Mouse (Mus musculus) erythroblast, adult 5-6 weeks (primary cell): ENCODE results near the gene Trit1. TPM values are rescaled to one million over a fixed set of nuclear protein-coding genes. Genes with fewer than 3 reads are reported as not detected.

Experiments
- ATAC-seq: replicated peaks from 2 replicates; pipeline ENCODE4 v1.8.0; 2016; ENCODE audit warnings: moderate number of reproducible peaks, mild to moderate bottlenecking, moderate TSS enrichment, inconsistent platforms; ENCODE audit not compliant: poor library complexity, low FRiP score, severe bottlenecking
- total RNA-seq, 2 experiments: library from RNA; stranded (forward) in 1 of 2; stranded (reverse) in 1 of 2; fragments of 150-400 nt in 1 of 2; fragments of 200-764, 138-1000 nt in 1 of 2; gene quantifications; 2 replicates each; pipeline versions ENCODE4 v1.2.3 to v1.2.4; 2015 to 2017; ENCODE audit warnings: low replicate concordance in 2 of 2

Gene Trit1
- total RNA-seq, 2 experiments from 2014 or later = 2.0 to 3.5 TPM

DNA sequence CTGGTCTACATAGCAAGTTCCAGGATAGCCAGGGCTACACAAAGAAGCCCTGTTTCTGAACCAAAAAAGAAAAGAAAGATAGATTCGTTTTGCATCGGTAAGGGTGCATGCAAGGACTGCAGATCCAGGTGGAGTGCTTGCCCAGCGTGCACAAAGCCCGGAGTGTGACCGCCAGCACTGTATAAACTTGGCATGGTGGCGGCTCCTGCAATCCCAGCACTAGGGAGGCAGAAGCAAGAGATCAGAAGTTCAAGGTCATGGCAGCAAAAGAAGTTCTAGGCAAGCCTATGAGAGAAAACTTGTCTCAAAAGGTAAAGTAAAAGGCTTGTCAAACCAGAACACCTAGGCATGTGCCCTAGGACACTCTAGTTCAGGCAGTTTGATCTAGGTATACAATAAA, 24.7 kb downstream of the Trit1 start:
- ATAC-seq = no peak

DNA sequence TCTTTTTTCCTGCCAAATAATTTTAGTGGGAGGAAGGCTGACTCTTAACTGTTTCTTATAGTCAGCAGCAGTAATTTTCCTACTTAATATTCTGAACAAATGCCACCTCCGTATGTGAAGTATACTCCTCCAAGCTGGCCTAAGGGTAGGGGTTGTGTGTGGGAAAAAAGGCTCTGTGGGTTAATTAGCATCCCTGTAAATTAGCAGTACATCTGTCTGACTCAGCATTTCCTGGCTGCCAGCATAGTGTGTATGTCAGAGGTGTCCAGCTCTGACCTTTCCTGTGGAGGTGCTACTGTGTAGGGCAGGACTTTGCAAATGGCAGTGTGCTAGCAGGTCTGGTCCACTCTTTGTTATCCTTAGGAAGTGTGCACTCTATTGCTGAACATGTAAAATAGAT, 27.5 kb downstream of the Trit1 start:
- no peak for ATAC-seq

DNA sequence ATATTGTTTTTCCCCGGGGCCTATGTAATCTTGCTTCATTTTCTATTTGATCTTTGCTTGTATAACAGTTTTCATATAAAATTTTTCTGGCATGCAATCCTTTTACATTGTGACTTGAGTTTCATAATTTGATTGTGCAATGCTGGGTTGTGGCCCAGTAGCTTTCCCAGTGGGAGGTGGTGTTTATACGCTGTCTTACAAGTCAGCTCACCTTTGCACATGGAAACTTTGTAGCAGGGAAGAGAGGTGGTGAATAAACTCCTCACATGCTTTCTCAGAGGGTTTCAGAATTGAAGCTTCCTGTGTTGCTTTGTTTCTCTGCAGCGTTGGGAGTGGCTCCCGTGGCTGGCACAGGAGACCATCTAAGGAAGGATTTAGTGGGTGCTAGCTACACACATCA, 28.4 kb downstream of the Trit1 start:
- no peak for ATAC-seq

DNA sequence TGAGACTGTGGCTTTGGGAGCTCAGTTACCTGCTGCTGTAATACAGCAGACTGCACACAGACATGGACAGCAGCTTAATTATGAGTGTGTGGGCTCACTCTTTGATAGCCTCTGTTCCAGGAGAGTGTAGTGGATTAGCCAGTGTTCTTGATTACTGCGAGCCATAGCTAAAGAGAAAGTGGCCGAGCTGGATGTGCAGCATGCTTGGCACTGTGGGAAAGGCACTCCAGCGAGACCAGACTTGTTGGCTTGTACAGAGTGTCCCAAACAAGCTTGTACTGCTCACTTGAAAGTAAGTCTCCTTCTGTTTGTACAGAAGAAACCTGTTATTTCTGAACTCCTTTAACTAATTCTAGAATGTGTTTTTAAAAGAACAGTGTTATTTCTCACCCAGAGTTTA, 29.9 kb downstream of the Trit1 start:
- ATAC-seq = no peak

DNA sequence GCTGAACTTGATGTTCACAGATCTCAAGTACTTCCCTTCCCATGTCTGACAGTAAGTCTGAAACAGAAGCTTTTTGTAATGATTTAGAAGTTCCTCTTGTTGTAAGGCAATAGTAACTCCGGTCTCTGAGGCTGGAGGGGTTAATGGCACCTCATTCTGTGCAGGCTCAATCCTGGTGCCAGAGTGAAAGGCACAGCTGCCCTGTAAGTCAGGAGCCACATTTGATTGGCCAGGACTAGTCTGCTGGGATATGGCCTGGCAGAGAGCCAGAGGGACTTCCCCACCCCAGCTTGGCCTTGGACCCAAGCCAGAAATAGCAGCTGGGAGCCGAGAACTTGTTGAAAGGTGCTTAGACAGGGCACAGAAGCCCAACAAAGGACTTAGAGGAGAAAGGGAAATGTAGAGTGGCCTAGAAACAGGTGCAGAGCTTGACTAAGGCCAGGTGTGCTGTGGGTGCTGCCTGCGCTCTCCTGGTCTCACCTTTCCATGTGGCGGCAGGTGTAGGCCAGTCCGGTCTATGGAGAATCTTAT, 34.3 kb downstream of the Trit1 start:
- 0 out of 2 replicates have a peak, but pooled peaks have one; percentile 34 for ATAC-seq

DNA sequence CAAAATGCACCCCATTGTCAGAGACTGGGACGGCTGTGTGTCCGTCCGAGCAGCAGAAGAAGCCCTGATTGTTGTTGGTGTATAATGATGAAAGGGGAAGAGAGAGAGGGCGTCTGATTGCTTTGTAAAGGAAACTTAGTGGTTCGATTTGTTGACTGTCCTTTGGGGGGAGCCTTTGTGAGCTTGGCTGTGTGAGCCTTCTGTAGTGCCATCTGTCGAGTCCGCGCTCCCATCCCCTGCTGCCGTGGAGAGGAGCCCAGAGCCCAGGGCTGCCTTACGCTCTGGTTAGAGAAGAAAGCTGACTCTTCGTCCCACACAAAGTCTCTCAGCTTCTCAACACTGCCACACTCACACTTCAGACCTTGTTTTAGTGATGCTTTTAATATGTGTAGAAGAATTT, 36.8 kb downstream of the Trit1 start:
- ATAC-seq = no peak

DNA sequence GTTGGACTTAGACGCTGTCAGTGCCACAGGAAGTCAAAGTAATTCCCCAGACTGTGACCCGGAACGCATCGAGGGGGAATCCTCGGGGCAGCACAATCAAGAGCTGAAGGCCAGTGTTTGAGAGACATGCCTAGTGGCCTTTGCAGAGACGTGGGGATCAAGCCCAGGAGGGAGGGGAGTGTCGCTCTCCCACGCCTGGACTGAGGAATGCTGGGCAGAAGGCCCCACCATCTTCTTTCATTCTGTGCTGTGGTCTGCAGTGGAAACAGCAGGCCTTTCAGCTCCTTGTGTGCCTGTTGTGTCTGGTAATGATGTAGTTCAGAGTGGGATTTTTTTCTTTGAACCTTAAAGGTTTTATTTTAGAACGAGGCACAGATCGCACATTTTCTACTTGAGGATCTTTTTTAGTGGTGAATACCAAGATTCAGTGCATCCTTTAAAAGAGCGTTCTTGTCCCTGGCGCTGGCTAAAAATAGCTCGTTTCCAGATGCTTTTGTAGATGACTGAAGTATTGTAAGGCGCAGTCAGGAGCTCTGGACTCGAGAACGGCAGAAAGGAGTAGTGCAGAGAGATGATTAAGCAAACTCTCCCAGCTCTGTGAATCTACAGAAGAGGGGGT, 37.9 kb downstream of the Trit1 start:
- ATAC-seq = no peak

DNA sequence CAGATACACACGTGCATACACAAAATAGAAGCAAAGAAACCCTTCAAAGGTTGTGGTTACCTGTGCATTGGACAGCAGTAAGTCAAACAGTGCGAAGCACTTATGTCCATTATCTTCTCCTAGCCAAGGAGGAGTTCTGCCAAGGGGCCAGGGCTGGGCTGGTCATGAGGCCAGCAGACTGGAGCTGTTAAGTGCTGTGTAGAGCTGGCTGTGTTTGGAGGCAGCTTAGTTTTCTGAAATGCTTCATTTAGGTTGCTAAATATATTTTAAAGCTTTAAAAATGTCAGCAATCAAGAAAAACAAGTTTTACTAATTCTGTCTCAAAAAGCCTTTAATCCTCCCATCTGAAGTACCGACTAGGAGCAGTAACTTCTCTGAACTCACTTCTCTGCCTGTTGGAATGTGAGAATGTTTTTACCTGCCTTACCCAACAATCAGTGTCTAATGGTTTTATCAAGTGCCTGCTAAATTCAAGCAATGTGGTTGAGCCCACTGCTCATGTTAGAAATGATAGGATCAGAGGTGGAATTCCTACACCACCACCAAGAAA, 40.2 kb downstream of the Trit1 start:
- ATAC-seq = no peak

DNA sequence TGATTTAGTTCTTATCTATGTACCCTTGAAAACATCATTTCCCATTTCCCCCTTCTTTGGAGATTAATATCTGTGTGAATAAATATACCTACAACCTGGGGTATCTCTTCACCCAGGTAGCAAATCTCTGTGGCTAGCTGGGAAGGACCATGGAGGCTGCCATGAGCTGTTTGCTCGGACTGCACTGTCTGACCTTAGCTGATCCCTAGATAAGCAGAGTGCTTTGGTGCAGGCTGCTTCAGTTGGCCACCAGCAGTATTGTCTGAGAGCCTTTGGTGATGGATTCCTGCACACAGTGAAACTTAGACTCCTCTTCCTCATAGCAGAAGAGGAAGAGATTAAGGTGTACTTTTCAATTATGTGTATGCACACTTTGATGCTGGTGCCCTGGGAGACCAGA, 41.6 kb downstream of the Trit1 start:
- ATAC-seq = no peak

DNA sequence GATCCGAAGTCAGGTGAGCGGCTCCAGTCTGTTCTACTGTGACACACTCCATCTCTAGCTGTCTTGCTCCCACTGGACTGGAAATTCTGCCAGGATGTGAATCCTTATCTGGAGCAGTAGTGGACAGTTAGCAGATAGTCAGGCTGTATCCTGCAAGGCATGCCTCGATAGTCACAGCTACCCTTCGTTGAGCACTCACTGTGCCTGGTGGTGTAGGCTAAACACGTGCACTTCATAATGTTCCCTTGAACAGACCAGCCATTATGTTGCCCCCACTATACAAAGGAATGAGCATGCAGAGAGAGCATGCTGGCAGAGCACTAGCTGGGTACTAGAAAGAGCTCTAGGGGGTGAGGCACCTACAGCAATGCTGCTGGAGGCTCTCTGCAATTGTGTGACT, 45.3 kb downstream of the Trit1 start:
- ATAC-seq = peak; percentile 43; the same call in 1 of the 2 replicates

DNA sequence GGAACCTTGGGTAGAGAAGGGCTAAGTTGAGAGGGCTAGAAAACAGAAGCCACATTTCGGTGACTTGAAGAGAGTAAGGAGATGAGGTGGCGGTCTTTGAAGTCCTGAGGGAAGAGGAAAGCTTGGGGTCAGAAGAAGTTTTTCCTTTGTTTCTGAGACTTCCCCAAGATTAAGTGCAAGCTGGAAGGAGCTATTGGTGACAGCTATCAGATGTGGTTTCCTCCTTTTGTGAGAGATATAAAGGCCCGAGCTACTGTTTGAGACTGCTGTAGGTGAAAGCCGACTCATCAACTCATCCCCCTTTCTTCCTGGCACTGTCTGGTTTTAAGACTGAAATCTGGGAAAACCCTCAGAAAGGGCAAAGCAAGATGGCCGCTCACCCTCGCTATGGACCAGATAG, 52.2 kb downstream of the Trit1 start:
- ATAC-seq = no peak

DNA sequence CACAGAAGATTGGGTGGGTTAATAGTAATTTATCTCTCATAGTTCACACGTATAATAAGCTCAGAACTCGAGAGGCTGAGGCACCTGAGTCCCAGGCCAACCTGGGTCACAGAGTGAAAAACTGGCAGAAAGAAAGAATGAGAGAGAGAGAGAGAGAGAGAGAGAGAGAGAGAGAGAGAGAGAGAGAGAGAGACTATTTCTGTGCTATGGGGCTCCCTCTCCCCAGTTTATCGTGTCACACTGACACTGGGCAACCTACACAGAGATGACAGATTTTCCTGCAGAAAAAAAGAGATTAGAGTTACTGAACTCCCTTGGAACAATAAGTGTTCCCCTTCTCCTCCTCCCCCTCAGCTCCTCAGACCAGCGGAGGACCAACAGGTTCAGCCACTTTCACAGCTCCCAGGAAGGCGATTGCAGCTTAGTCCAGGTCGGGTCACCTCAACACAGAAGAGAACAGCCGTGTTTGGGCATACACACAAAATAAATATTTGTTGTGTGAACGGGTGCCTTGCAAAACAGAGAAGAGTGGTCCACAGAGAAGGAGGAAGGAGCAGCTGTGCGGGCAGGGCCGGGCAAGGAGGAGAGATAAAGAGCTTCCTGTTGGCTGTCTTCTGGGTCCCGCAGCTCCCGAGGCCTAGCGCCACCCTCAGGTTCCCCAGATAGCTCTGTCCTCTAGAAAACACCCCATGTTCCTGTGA, 55.0 kb downstream of the Trit1 start:
- ATAC-seq = peak; percentile 89

DNA sequence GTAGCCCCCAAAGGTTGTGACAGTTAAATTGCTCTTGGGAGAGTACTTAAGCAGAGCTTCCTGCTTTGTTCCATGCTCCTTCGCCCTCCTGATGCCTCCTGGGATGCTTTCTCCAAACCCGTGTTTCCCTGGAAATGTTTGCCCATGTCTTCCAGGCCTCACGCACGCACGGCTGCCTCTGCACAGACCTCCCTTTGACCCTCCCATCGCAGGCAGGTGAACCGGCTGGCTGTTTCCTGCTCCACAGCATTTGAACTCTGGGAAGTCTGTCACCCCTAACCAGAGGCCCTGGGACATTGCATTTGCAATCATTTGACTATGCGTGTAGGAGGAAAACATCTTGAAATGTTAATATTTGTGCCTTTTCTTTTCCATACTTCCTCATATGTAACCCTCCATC, 60.5 kb downstream of the Trit1 start:
- no peak for ATAC-seq

DNA sequence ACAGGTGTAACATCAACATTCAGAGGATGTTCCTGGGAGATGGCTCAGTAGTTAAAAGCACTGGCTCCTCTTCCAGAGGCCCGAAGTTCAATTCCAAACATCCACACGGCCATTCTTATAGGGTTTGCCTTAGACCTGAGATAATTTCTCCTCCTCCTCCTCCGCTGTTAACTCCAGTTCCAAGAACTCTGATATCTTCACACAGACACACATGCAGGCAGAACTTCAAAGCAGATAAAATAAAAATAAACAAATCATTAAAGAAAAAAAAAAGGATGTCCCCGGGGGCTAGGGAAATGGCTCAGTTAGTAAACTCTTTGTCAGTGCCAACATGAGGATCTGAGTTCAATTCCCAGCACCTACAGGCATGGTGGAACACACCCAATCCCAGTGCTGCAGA, 61.8 kb downstream of the Trit1 start:
- no peak for ATAC-seq

DNA sequence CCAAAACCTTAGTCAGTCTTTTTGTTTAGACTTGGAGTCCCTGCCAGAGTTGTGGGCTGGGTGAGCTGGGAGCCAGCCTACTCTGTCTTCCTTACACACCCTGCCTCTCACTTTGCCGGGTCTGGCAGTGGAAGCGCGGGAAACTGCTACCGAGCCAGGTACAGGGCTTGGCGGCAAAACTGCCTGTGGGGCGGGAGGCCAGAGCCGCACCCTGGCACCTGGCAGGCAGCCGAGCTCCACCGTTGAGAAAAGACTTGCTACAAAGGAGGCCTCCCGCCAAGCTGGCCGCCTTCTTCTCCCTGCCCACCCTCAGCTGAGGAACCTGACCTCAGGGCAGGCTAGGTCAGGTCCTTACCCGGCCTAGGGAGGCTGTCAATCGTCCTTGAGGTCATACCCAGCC, 64.4 kb downstream of the Trit1 start:
- ATAC-seq = peak; percentile 66

DNA sequence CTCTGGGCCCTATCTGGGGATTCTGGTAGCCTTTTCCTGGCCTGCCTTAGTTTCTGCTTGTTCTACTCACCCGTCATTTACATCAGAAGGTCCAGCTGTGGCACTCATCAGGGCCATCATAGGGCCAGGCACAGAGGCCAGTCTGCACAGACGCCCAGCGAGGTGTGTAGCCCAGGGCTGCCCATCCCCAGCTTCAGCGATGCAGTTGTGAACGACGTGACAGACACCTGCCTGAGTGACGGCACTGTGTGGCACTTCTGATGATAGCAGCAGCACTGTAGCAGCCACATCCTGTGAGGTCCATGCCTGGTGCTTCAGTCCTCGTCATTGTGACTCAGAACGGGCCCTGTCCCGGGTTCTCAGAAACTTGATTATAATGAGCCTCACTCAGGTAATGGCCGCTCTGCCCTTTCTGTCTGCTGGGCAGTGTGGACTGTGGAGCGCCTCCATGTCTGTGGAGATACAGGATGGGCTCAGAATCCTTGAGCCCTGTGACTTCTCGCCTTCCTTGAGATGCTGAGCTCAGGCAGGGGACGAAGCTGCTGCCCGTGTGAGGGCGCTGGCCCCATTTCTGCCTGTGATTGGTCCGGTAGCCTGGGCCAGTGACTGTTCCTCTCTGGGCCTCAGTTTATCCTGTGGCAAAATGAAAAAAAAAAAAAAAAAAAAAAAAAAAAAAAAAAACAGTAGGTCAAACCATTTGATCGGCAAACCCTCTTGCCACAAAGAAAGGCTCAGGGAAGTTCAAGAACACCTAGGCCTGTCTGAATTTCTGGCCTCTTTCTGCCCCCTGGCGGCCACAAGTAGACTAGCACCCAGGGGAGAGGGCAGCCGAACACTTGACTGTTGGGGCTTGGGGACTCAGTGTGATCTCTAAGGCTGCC, 66.1 kb downstream of the Trit1 start:
- peak; percentile 63; the same call in 1 of the 2 replicates for ATAC-seq

DNA sequence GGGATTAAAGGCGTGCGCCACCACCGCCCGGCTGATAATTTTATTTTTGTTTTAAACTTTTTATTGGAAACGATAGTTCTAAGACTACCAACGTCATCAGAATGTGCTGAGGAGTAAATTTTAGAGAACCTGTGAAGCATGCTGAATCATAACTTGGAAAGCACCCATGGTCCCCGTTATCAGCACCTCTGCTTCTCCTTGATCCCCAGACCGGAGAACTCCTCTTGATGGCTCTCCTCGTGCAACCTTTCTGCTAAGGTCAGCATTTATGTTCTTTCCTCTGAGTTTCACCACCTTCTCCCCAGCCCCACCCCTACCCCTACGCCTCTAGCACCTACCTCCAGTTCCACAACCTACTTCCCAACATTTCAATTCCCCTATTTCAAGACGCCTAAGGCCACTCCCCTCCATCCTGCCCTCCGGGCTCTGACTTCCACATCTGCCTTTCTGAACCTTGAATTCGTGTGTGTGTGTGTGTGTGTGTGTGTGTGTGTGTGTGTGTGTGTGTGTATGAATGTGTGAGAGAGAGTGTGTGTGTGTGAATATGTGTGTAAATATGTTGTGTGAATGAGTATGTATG, 67.0 kb downstream of the Trit1 start:
- ATAC-seq = peak; percentile 59

DNA sequence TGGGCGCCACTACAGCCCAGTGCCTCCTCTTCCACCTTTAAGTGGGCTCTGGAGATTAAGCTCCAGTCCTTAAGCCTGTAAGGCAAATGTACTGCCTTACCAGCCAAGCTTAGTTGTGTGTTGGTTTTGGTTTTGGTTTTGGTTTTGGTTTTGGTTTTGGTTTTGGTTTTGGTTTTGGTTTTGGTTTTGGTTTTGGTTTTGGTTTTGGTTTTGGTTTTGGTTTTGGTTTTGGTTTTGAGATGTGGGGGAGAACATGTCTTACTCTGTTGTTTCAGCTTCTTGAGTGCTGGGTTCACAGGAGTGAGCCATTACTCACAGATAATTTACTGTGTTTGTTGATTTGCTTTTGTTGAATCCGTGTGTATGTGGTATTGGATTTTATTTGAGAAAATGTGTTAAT, 68.9 kb downstream of the Trit1 start:
- no peak for ATAC-seq

DNA sequence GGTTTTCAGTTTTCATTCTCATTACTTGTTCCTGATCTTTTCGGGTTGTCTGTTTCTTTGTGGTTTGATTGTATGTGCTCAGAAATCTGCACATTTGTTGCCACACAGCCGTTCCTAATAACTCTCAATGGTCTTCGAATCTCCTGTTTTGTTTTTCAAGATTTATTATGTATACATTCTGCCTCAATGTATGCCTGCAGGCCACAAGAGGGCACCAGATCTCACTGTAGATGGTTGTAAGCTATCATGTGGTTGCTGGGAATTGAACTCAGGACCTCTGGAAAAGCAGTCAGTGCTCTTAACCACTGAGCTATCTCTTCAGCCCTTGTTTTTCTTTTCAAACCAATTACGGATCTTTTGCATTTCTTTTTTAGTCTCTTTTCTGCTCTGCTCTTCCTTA, 70.0 kb downstream of the Trit1 start:
- no peak for ATAC-seq

DNA sequence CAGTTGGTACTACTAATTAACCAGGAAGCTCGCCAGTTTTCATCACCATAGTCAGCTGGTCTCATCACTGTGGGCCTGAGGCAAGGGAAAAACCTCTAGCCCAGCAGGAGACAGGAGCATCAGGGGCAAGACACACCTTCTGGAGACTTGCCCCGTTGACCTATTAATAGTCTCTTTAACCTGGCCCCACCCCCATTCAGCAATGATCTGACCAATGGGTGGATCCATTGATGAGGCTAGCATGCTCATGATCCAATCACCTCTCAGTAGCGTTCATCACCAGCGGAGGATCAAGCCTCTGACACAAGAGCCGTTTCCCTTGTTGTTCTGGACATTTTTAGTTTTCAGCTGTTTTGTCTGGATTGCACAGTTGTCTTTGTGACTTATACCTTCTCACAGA, 76.2 kb downstream of the Trit1 start:
- ATAC-seq = no peak
